Mouse (Mus musculus) megakaryocyte progenitor cell, adult 5-6 weeks (primary cell): ENCODE data around the gene Prrc2b. TPM values are rescaled to one million over a fixed set of nuclear protein-coding genes. Genes with fewer than 3 reads are reported as not detected.

ENCODE experiments used
- ATAC-seq: replicated peaks from 2 replicates; pipeline ENCODE4 v1.8.0; 2016; ENCODE audit warnings: mild to moderate bottlenecking, moderate TSS enrichment, inconsistent platforms; ENCODE audit not compliant: poor library complexity
- total RNA-seq, 2 experiments: library from RNA; stranded (forward) in 1 of 2; stranded (reverse) in 1 of 2; fragments of 157-497, 149-512 nt in 1 of 2; fragments of 200-1000 nt in 1 of 2; gene quantifications; 2 replicates each; pipeline versions ENCODE4 v1.2.3 to v1.2.4; 2015 to 2017

Gene Prrc2b
- total RNA-seq, 2 experiments from 2014 or later: 16.6 to 37.5 TPM

- ATAC-seq: no peak
Observed at GRCm38 (mm10) chr2:32158616-32159239, 7.8 kb downstream of the Prrc2b start.

GRCm38 (mm10) chr2:32160525-32160924 is 9.6 kb downstream of the Prrc2b start:
- no peak for ATAC-seq

- ATAC-seq: no peak
Observed at GRCm38 (mm10) chr2:32160967-32161366, 10.1 kb downstream of the Prrc2b start.

- ATAC-seq: no peak
Observed at GRCm38 (mm10) chr2:32162102-32162501, 11.2 kb downstream of the Prrc2b start.

GRCm38 (mm10) chr2:32162646-32163045 is 11.8 kb downstream of the Prrc2b start:
- no peak for ATAC-seq

GRCm38 (mm10) chr2:32163057-32163456 is 12.2 kb downstream of the Prrc2b start:
- no peak for ATAC-seq

- peak; percentile 78 for ATAC-seq
Observed at GRCm38 (mm10) chr2:32164503-32164902, 13.6 kb downstream of the Prrc2b start.

- no peak for ATAC-seq
Observed at GRCm38 (mm10) chr2:32165040-32165800, 14.3 kb downstream of the Prrc2b start.

GRCm38 (mm10) chr2:32166581-32166980 is 15.7 kb downstream of the Prrc2b start:
- ATAC-seq: no peak

GRCm38 (mm10) chr2:32167034-32167770 is 16.3 kb downstream of the Prrc2b start:
- peak; percentile 33 for ATAC-seq

- ATAC-seq: peak; percentile 64
Observed at GRCm38 (mm10) chr2:32167819-32168218, 16.9 kb downstream of the Prrc2b start.

- no peak for ATAC-seq
Observed at GRCm38 (mm10) chr2:32169292-32169691, 18.4 kb downstream of the Prrc2b start.

- ATAC-seq: no peak
Observed at GRCm38 (mm10) chr2:32170010-32170409, 19.1 kb downstream of the Prrc2b start.

GRCm38 (mm10) chr2:32171658-32172433 is 21.0 kb downstream of the Prrc2b start:
- ATAC-seq: no peak

GRCm38 (mm10) chr2:32174170-32174741 is 23.4 kb downstream of the Prrc2b start:
- no peak for ATAC-seq

GRCm38 (mm10) chr2:32175051-32175466 is 24.2 kb downstream of the Prrc2b start:
- no peak for ATAC-seq

- no peak for ATAC-seq
Observed at GRCm38 (mm10) chr2:32175508-32175907, 24.6 kb downstream of the Prrc2b start.

GRCm38 (mm10) chr2:32176848-32177247 is 26.0 kb downstream of the Prrc2b start:
- ATAC-seq: no peak

- ATAC-seq: peak; percentile 38; the same call in 1 of the 2 replicates
Observed at GRCm38 (mm10) chr2:32177397-32178060, 26.6 kb downstream of the Prrc2b start.

GRCm38 (mm10) chr2:32179363-32179762 is 28.5 kb downstream of the Prrc2b start:
- ATAC-seq: no peak
